In the genomic region with DNA sequence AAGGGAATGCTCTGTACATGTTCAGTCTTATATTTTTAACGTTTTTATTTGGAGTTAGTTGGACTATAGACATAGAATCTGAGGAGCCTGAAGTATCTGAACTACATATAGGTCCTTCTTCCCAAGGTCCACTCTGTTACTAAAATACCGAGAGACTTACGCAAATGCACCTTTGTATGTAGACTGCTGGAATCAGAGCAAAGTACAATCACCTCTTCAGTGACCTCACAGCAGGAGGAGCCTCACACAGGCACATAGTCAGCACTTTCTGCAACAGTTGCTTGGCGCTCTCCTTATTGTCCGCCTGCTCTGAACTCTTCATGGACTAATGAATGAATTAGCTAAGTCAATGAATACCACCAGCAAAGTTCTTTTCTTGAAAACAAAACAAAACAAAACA, we compare ENCODE assay signal across 43 mouse cellular contexts. TPM values are rescaled to one million over a fixed set of nuclear protein-coding genes. Genes with fewer than 3 reads are reported as not detected.
"Had no signal": no experiment of that assay in that cellular context is flagged by ENCODE, and none has a peak within 500 bp of the region (broad histone marks: within the 10 kb centered on the region; RNA-seq: fewer than 3 reads in every experiment).

No protein-coding gene starts in this region.

- H3K27ac ChIP-seq: left cerebral cortex, adult 2 months; limb, embryonic 10.5 days; limb, embryonic 12.5 days; limb, embryonic 13.5 days; limb, embryonic 15.5 days; liver, embryonic 13.5 days; liver, embryonic 14.5 days; liver, embryonic 15.5 days; lung, embryonic 15.5 days; macrophage; midbrain, embryonic 10.5 days; midbrain, embryonic 12.5 days; midbrain, embryonic 13.5 days; midbrain, embryonic 15.5 days had no signal

- H3K9me3 ChIP-seq: limb, embryonic 10.5 days; limb, embryonic 12.5 days; limb, embryonic 13.5 days; limb, embryonic 15.5 days; liver, embryonic 13.5 days; liver, embryonic 15.5 days; lung, embryonic 15.5 days; midbrain, embryonic 10.5 days; midbrain, embryonic 12.5 days; midbrain, embryonic 13.5 days; midbrain, embryonic 15.5 days had no signal

- DNase-seq: left cerebral cortex, postnatal 4 days; liver; liver, embryonic 13.5 days; liver, postnatal 0 days; lung, adult 18-20 months; lung, adult 2 months; lung, embryonic 14.5 days; lung, postnatal 10 days; lung, postnatal 14 days; lung, postnatal 36 days; lung, postnatal 4 days; midbrain, embryonic 14.5 days had no signal

- H3K27me3 ChIP-seq: limb, embryonic 12.5 days; limb, embryonic 13.5 days; limb, embryonic 15.5 days; liver, embryonic 13.5 days; liver, embryonic 15.5 days; lung, embryonic 15.5 days; megakaryocyte, embryonic 14.5 days; midbrain, embryonic 13.5 days; midbrain, embryonic 15.5 days had no signal

- H3K36me3 ChIP-seq: limb, embryonic 10.5 days; limb, embryonic 12.5 days; limb, embryonic 13.5 days; limb, embryonic 15.5 days; liver, embryonic 13.5 days; liver, embryonic 15.5 days; lung, embryonic 15.5 days; midbrain, embryonic 10.5 days; midbrain, embryonic 12.5 days; midbrain, embryonic 13.5 days; midbrain, embryonic 15.5 days had no signal

- H3K9ac ChIP-seq: limb, embryonic 12.5 days; limb, embryonic 13.5 days; limb, embryonic 15.5 days; liver, embryonic 13.5 days; liver, embryonic 14.5 days; liver, embryonic 15.5 days; liver, postnatal 0 days; lung, embryonic 14.5 days; lung, embryonic 15.5 days; midbrain, embryonic 12.5 days; midbrain, embryonic 13.5 days; midbrain, embryonic 15.5 days had no signal

- ATAC-seq: liver, postnatal 0 days; lung, postnatal 0 days; midbrain, embryonic 13.5 days; midbrain, embryonic 15.5 days; midbrain, embryonic 16.5 days had no signal

- H3K4me3 ChIP-seq: left cerebral cortex, adult 2 months; limb, embryonic 10.5 days; limb, embryonic 12.5 days; limb, embryonic 13.5 days; limb, embryonic 15.5 days; liver, embryonic 13.5 days; liver, embryonic 15.5 days; lung, embryonic 15.5 days; megakaryocyte, embryonic 14.5 days; midbrain, embryonic 10.5 days; midbrain, embryonic 12.5 days; midbrain, embryonic 13.5 days; midbrain, embryonic 15.5 days; myocyte had no signal

- H3K4me2 ChIP-seq: limb, embryonic 12.5 days; limb, embryonic 13.5 days; limb, embryonic 15.5 days; liver, embryonic 11.5 days; liver, embryonic 13.5 days; liver, embryonic 15.5 days; lung, embryonic 14.5 days; lung, embryonic 15.5 days; midbrain, embryonic 11.5 days; midbrain, embryonic 12.5 days; midbrain, embryonic 13.5 days; midbrain, embryonic 15.5 days had no signal

RNA-seq across cellular contexts. Expression of gene Il21, which starts 34.1 kb away (rescaled TPM):
- total RNA-seq: left cerebral cortex, postnatal 10 days; left cerebral cortex, postnatal 36 days; left cerebral cortex, postnatal 4 days; megakaryocyte progenitor cell, adult 5-6 weeks; megakaryocyte, adult 5-6 weeks; megakaryocyte-erythroid progenitor cell, adult 5-6 weeks; midbrain, postnatal 0 days; monocyte, adult 5-6 weeks had no signal
- polyA plus RNA-seq: limb, embryonic 10.5 days; limb, embryonic 11.5 days; limb, embryonic 12.5 days; limb, embryonic 13.5 days; limb, embryonic 14.5 days; limb, embryonic 15.5 days; liver, embryonic 11.5 days; liver, embryonic 13.5 days; liver, embryonic 14.5 days; liver, embryonic 15.5 days; liver, embryonic 16.5 days; liver, postnatal 0 days; lung, adult 2 months; lung, embryonic 14.5 days; lung, embryonic 15.5 days; lung, embryonic 16.5 days; lung, postnatal 0 days; macrophage; midbrain, embryonic 10.5 days; midbrain, embryonic 11.5 days; midbrain, embryonic 12.5 days; midbrain, embryonic 14.5 days; midbrain, embryonic 15.5 days; midbrain, embryonic 16.5 days; midbrain, postnatal 0 days; myocyte; neural tube, embryonic 11.5 days had no signal
